25 mouse cellular contexts compared by ENCODE assay signal in genomic region chr4:141540844-141541243, GRCm38 (mm10). TPM values are rescaled to one million over a fixed set of nuclear protein-coding genes. Genes with fewer than 3 reads are reported as not detected.
A peak's percentile ranks its signal among the peaks of the same experiment; 100 is the strongest.
DNase-seq lines count a peak whose midpoint lies in the region; ATAC-seq and TF ChIP-seq lines count a peak whose summit lies in the region.
"Had no signal": no experiment of that assay in that cellular context is flagged by ENCODE, and none has a peak within 500 bp of the region (broad histone marks: within the 10 kb centered on the region; RNA-seq: fewer than 3 reads in every experiment).

No protein-coding gene starts in this region.

- no peak for ATAC-seq in forebrain, embryonic 12.5 days (ENCODE audit: low FRiP score)
- ATAC-seq in forebrain, embryonic 16.5 days: no peak
- no peak for ATAC-seq in liver, postnatal 0 days
- no peak for ATAC-seq in liver, embryonic 12.5 days
- ATAC-seq: hindbrain, postnatal 0 days; intestine, embryonic 16.5 days had no signal

- H3K27ac ChIP-seq in forebrain, embryonic 12.5 days: 0 out of 2 replicates have a peak overlapping the region, but pooled peaks have one; percentile 67
- H3K27ac ChIP-seq in forebrain, embryonic 16.5 days (ENCODE audit: low read length): no peak overlapping the region; the same call in 1 of the 2 replicates
- H3K27ac ChIP-seq in liver, postnatal 0 days (ENCODE audit: low read depth): peak overlapping the region; percentile 23; the same call in 1 of the 2 replicates
- no peak overlapping the region for H3K27ac ChIP-seq in liver, embryonic 12.5 days
- H3K27ac ChIP-seq: embryonic facial prominence, embryonic 12.5 days; hindbrain, embryonic 10.5 days; liver, embryonic 15.5 days; stomach, embryonic 15.5 days had no signal

- no peak for TF ChIP-seq CTCF in liver, postnatal 0 days (IDR thresholded peaks at IDR 0.05; ENCODE audit: low read depth)

- DNase-seq in liver, postnatal 0 days: no peak
- DNase-seq in adipocyte (ENCODE audit: low spot score): peak; percentile 37
- no peak for DNase-seq in kidney, postnatal 14 days
- DNase-seq in frontal cortex, adult 2 months (ENCODE audit: extremely low spot score in 1 of 2, low spot score in 1 of 2): no peak
- DNase-seq: B cell, adult 2 months; cerebellum, adult 11-12 months; cerebellum, postnatal 14 days; gastrocnemius, postnatal 10 days; heart, postnatal 10 days; kidney, postnatal 36 days; layer of hippocampus, postnatal 36 days; thymus, adult 18-20 months; thymus, postnatal 4 days had no signal

- peaks cover 37% of the 10 kb centered on the region for H3K4me1 ChIP-seq in forebrain, embryonic 12.5 days
- H3K4me1 ChIP-seq in forebrain, embryonic 16.5 days (replicated peaks; ENCODE audit: control insufficient read depth, insufficient read depth, low read length): peaks cover 17% of the 10 kb centered on the region
- H3K4me1 ChIP-seq in liver, postnatal 0 days (ENCODE audit: insufficient read depth): peaks cover 11% of the 10 kb centered on the region
- H3K4me1 ChIP-seq in liver, embryonic 12.5 days: peaks cover 52% of the 10 kb centered on the region

- H3K9ac ChIP-seq in forebrain, embryonic 12.5 days: no peak overlapping the region
- no peak overlapping the region for H3K9ac ChIP-seq in forebrain, embryonic 16.5 days (replicated peaks; ENCODE audit: low read depth, low read length)
- no peak overlapping the region for H3K9ac ChIP-seq in liver, postnatal 0 days (replicated peaks)
- H3K9ac ChIP-seq in liver, embryonic 12.5 days: no peak overlapping the region
- H3K9ac ChIP-seq: embryonic facial prominence, embryonic 12.5 days; liver, embryonic 15.5 days; neural tube, embryonic 15.5 days; stomach, embryonic 15.5 days had no signal

- WGBS in forebrain, embryonic 12.5 days: 76% methylated on average over 3 of the region's 3 CpGs
- WGBS in forebrain, embryonic 16.5 days: 53% methylated on average over 3 of the region's 3 CpGs
- 45% methylated on average over 3 of the region's 3 CpGs for WGBS in liver, postnatal 0 days (ENCODE audit: insufficient replicate concordance)
- WGBS in liver, embryonic 12.5 days (ENCODE audit: insufficient replicate concordance): 50% methylated on average over 3 of the region's 3 CpGs

- H3K36me3 ChIP-seq in forebrain, embryonic 12.5 days (replicated peaks): no peaks in the 10 kb centered on the region
- H3K36me3 ChIP-seq in forebrain, embryonic 16.5 days (ENCODE audit: control insufficient read depth, insufficient read depth): no peaks in the 10 kb centered on the region
- no peaks in the 10 kb centered on the region for H3K36me3 ChIP-seq in liver, postnatal 0 days (replicated peaks; ENCODE audit: insufficient read depth, low read length)
- no peaks in the 10 kb centered on the region for H3K36me3 ChIP-seq in liver, embryonic 12.5 days
- H3K36me3 ChIP-seq: embryonic facial prominence, embryonic 12.5 days; hindbrain, embryonic 10.5 days; liver, embryonic 15.5 days; neural tube, embryonic 15.5 days; stomach, embryonic 15.5 days had no signal

- no peaks in the 10 kb centered on the region for H3K9me3 ChIP-seq in forebrain, embryonic 12.5 days
- H3K9me3 ChIP-seq in forebrain, embryonic 16.5 days (ENCODE audit: control insufficient read depth, low read length): no peaks in the 10 kb centered on the region
- H3K9me3 ChIP-seq in liver, postnatal 0 days (ENCODE audit: low read length): no peaks in the 10 kb centered on the region
- H3K9me3 ChIP-seq in liver, embryonic 12.5 days (replicated peaks): no peaks in the 10 kb centered on the region
- H3K9me3 ChIP-seq: embryonic facial prominence, embryonic 12.5 days; hindbrain, embryonic 10.5 days; liver, embryonic 15.5 days; neural tube, embryonic 15.5 days; stomach, embryonic 15.5 days had no signal

- H3K4me3 ChIP-seq in forebrain, embryonic 12.5 days (replicated peaks): no peak overlapping the region
- H3K4me3 ChIP-seq in forebrain, embryonic 16.5 days (replicated peaks; ENCODE audit: low read length): no peak overlapping the region
- H3K4me3 ChIP-seq in liver, postnatal 0 days (ENCODE audit: low read depth, low read length): no peak overlapping the region
- no peak overlapping the region for H3K4me3 ChIP-seq in liver, embryonic 12.5 days
- H3K4me3 ChIP-seq: embryonic facial prominence, embryonic 12.5 days; hindbrain, embryonic 10.5 days; liver, embryonic 15.5 days; neural tube, embryonic 15.5 days; stomach, embryonic 15.5 days had no signal

- peak; percentile 19; the same call in 1 of the 2 replicates for TF ChIP-seq EP300 in liver, postnatal 0 days (IDR thresholded peaks at IDR 0.05; ENCODE audit: low read depth)

- no peak overlapping the region for H3K4me2 ChIP-seq in forebrain, embryonic 12.5 days
- no peak overlapping the region for H3K4me2 ChIP-seq in forebrain, embryonic 16.5 days (ENCODE audit: low read length)
- H3K4me2 ChIP-seq in liver, postnatal 0 days (ENCODE audit: low read depth, low read length): peak overlapping the region; percentile 13; the same call in 1 of the 2 replicates
- no peak overlapping the region for H3K4me2 ChIP-seq in liver, embryonic 12.5 days
- H3K4me2 ChIP-seq: embryonic facial prominence, embryonic 12.5 days; heart, embryonic 11.5 days; liver, embryonic 15.5 days; midbrain, embryonic 11.5 days; neural tube, embryonic 15.5 days; stomach, embryonic 15.5 days had no signal

- no peaks in the 10 kb centered on the region for H3K27me3 ChIP-seq in forebrain, embryonic 12.5 days
- H3K27me3 ChIP-seq in forebrain, embryonic 16.5 days (replicated peaks; ENCODE audit: control insufficient read depth, insufficient read depth, low read length): no peaks in the 10 kb centered on the region
- H3K27me3 ChIP-seq in liver, postnatal 0 days (ENCODE audit: insufficient read depth, low read length): no peaks in the 10 kb centered on the region
- no peaks in the 10 kb centered on the region for H3K27me3 ChIP-seq in liver, embryonic 12.5 days (replicated peaks)
- H3K27me3 ChIP-seq: embryonic facial prominence, embryonic 12.5 days; liver, embryonic 15.5 days; neural tube, embryonic 15.5 days; stomach, embryonic 15.5 days had no signal

RNA-seq across cellular contexts. Expression of gene Spen, which starts 2.4 kb away (rescaled TPM):
- 20.3 and 20.9 TPM in 2 replicates for polyA plus RNA-seq in forebrain, embryonic 12.5 days (2016; fragmentation: Nextera tagmentation; extraction: Ambion mirVana)
- 16.0 and 19.1 TPM in 2 replicates for polyA plus RNA-seq in forebrain, embryonic 16.5 days (2015; fragmentation: Nextera tagmentation; extraction: Ambion mirVana)
- polyA plus RNA-seq in liver, postnatal 0 days (2015; fragmentation: Nextera tagmentation; extraction: Ambion mirVana): 2.3 and 3.0 TPM in 2 replicates
- polyA plus RNA-seq in liver, embryonic 12.5 days (2016; fragmentation: Nextera tagmentation; extraction: Ambion mirVana): 9.1 and 9.2 TPM in 2 replicates
- polyA plus RNA-seq in frontal cortex, adult 2 months (2012; rRNA removed): 15.4 TPM in 2 replicates

Comparison
In these comparisons a context has a peak if more than half of its experiments do, and no peak if none do; other contexts are left out.
1. H3K27ac ChIP-seq: peak in forebrain, embryonic 12.5 days (single experiment) and liver, postnatal 0 days (single experiment); none in forebrain, embryonic 16.5 days (single experiment) and liver, embryonic 12.5 days (single experiment).